Mouse (Mus musculus) megakaryocyte, embryonic 14.5 days (primary cell): ENCODE measurements around the gene 4930438A08Rik.

Experiments used
- FLI1 ChIP-seq: IDR thresholded peaks from 2 replicates; pipeline ENCODE4 v1.6.1; 2012; ENCODE audit warnings: low read length, inconsistent platforms, mixed read lengths
- GATA1 ChIP-seq: IDR thresholded peaks from 3 replicates; pipeline ENCODE4 v1.6.1; 2012; ENCODE audit warnings: mixed read lengths, low read length, inconsistent platforms, borderline replicate concordance

DNA sequence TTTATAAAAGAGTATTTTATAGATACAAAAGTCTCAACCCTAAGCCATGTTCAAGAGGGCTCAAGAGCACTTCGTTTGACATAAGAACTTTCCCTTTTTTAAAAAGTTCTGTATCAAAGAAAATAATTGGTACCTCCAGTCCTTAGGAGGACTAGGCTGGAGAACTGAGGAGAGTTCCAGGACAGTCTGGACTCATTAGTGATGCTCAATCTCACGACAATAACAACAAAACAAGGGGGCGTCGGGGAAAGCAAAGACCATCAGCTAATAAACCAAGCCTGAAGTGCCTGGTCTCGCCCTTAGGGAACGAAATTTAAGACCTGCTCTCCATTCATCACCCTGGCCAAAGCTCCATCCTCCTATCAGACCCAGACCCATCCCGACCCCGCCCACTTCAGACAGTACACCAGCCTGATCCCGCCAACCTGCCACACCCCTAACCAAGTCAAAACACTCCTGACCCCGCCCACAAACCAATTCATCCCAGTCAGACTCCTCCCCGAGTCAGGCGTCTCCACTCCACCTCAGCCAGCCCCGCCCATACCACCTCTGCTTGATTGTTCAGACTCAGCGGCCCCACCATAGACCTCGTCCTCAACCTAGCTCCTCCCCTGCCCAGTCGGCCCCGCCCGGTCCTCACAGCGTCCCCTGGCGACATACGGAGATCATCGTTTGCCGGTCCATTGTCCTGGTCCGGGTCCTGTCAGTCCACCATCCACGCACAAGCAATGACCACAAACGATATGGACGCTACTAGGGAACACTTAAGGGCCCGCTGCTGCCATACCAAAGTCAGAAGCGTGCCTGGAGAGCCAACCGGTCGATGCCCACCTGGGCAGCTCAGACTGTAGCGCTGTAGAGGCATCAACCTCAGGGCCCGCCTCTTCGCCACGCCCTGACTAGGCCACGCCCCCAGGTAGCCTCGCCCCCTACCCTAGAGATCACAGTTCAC is 35.5 kb upstream of the 4930438A08Rik start:
- TF ChIP-seq GATA1 (no peak), FLI1 (no peak)
